Mouse (Mus musculus): ENCODE results near the gene Adamtsl1. TPM values are rescaled to one million over a fixed set of nuclear protein-coding genes. Genes with fewer than 3 reads are reported as not detected.

Adamtsl1 gene
- 1.2 and 2.0 TPM in 2 replicates for polyA plus RNA-seq (2012; rRNA removed)

DNA sequence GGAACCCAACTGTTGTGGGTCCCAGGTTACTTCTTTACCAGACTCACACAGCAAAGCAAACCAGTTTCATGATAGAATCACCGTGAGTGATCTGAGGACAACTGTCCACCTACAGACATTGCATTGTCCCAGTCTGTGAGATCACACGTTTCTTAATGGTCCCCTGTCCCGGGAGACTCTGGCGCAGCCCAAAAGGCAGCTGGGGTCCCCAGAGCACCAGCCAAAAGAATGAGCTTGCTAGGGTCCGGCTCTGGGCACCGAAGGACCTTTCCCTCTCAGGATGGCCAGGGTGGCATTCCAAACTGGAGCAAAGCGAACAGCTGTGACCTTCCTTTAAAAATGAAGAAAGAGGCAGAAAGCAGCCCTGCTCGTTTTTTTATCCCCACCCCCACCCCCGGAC lies at the start of gene Adamtsl1:
TSS of gene Adamtsl1 (plus strand) at position 381 of the 400 bp plus-strand sequence.

